ENCODE assay signal across 22 mouse cellular contexts in the genomic region with DNA sequence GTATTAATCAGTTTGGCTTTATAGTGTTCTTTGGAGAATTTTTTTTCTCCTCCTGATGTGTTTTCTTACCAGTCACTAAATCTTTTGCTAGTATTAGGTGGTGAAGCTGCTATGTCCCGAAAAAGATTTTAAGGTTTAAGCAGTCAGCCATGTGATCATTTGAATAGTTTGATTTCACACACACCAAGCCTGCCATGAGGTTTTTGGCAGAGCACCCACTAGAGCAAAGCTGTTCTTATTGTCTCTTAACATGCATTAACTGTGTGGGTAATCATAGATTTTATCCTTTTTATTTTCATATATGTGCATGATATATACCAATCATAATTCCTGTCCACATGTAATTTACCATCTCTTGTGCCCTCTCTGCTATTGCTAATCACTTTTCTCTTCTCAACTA.
"Had no signal": no experiment of that assay in that cellular context is flagged by ENCODE, and none has a peak within 500 bp of the region (broad histone marks: within the 10 kb centered on the region; RNA-seq: fewer than 3 reads in every experiment).

No protein-coding gene starts in this region.

- H3K4me2 ChIP-seq: heart, embryonic 11.5 days; heart, embryonic 13.5 days; heart, embryonic 15.5 days; hindbrain, embryonic 13.5 days; hindbrain, embryonic 15.5 days; limb, embryonic 13.5 days; limb, embryonic 15.5 days; liver, embryonic 12.5 days had no signal

- H3K9me3 ChIP-seq: heart, embryonic 13.5 days; heart, embryonic 15.5 days; hindbrain, embryonic 13.5 days; hindbrain, embryonic 15.5 days; limb, embryonic 13.5 days; limb, embryonic 15.5 days; liver, embryonic 12.5 days had no signal

- H3K4me1 ChIP-seq: heart, embryonic 15.5 days; hindbrain, embryonic 13.5 days; hindbrain, embryonic 15.5 days; liver, embryonic 12.5 days had no signal

- H3K27me3 ChIP-seq: heart, embryonic 13.5 days; heart, embryonic 15.5 days; hindbrain, embryonic 13.5 days; hindbrain, embryonic 15.5 days; limb, embryonic 13.5 days; limb, embryonic 15.5 days; liver, embryonic 12.5 days had no signal

- H3K27ac ChIP-seq: heart, adult 2 months; heart, embryonic 13.5 days; heart, embryonic 15.5 days; hindbrain, embryonic 13.5 days; hindbrain, embryonic 15.5 days; hindbrain, postnatal 0 days; layer of hippocampus, adult 2 months; left cerebral cortex, adult 2 months; limb, embryonic 13.5 days; limb, embryonic 15.5 days; liver, embryonic 12.5 days; liver, embryonic 14.5 days had no signal

- DNase-seq: gastrocnemius, postnatal 14 days; gastrocnemius, postnatal 36 days; heart, adult 2 months; heart, postnatal 14 days; heart, postnatal 36 days; kidney, adult 8-10 months; kidney, postnatal 25 days; left cerebral cortex, postnatal 4 days; lung, adult 18-20 months had no signal

- ATAC-seq: hindbrain, postnatal 0 days; intestine, postnatal 0 days; liver, embryonic 12.5 days had no signal

- H3K9ac ChIP-seq: heart, embryonic 13.5 days; heart, embryonic 15.5 days; hindbrain, embryonic 13.5 days; hindbrain, embryonic 15.5 days; limb, embryonic 13.5 days; limb, embryonic 15.5 days; liver, embryonic 12.5 days; liver, embryonic 14.5 days had no signal

- H3K36me3 ChIP-seq: heart, embryonic 13.5 days; heart, embryonic 15.5 days; hindbrain, embryonic 13.5 days; hindbrain, embryonic 15.5 days; limb, embryonic 13.5 days; limb, embryonic 15.5 days; liver, embryonic 12.5 days had no signal

- H3K4me3 ChIP-seq: heart, adult 2 months; heart, embryonic 13.5 days; heart, embryonic 15.5 days; hindbrain, embryonic 13.5 days; hindbrain, embryonic 15.5 days; layer of hippocampus, adult 2 months; left cerebral cortex, adult 2 months; limb, embryonic 13.5 days; limb, embryonic 15.5 days; liver, embryonic 12.5 days had no signal
